Mouse (Mus musculus): ENCODE results near the gene Prkcz. TPM values are rescaled to one million over a fixed set of nuclear protein-coding genes. Genes with fewer than 3 reads are reported as not detected.

Prkcz gene
- total RNA-seq, 2 experiments from 2014 or later = 1.5 to 3.8 TPM

DNA sequence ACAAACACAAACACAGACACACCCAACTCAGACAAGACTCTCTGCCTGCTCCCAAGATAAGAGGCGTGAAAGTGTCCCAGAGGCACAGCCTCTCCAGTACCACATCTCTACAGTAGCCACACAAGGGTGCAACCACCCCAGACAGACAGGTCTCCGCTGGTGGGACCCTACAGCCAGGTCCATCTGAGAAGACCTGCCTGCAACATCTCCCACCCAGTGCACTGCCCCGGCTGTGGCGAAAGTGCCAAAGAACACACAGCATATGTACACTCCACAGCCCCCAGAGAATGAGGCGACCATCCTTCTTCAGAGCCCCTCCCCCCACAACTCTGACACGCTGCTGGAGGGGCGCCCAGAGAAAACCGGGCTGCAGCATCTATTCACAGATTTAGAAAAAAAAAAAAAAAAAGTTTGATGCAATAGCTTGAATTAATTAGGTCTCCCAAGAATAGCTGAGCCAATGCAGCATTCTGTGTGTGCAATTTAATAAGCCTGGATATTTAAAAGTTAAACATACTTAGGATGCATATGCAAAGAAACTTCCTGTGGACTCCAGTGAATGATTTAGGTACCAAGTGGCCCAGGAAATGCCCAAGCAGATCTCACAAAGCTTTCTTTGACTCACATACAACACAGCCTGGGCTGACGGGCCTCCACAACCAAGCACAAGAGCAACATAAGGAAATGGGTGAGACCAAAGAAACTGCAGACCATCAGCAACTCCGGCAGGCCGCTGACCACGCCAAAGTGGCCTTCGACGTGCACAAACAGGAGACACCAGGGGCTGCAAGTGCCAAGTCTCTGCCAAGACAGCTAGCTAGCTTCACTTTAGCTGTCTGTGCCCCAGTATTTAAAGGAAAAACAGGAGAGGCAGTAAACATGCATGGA is 140.7 kb downstream of the Prkcz start:
- no peak for DNase-seq

DNA sequence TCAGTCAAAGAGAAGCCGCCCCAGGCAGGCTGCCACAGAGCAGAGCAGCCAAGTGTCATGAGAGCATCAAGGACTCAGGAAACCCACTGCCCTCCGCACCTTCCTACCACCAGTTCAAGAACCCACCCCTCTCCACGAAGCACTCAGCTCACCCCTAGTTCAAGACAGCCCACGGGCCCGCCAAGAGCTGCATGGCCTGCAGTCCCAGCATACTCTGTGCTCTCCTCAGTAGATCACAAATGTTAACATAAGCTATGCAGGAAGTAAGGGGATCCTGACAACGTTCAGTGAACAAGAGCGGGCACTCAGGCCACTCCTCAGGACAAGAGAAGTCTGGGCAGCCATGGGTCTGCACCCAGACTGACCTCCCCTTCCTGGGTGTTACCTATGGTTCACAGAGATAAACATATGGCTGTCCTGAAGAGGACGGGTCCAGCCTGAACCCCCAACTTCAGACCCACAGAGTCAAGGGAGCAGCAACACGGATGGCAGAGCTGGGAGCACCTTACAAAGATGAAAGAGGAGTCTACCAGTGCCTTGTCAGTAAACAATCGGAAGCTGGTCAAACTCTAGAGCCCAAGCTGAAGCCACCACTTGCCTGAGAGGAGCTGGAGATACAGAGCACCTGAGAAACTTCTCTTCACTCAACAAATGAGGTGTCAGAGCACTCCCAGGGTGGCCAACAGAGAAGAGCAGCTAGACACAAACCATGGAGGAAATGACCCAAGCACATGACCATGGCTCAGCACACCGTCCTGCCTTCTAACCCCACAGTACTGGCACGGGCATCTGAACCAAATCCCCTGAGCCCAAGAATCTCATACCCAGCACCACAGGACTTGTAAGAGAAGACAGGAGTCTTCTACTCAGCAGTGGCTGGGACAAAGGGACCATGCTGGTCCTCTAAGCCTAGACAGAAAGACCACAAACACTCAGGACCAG is 141.6 kb downstream of the Prkcz start:
- DNase-seq = no peak

DNA sequence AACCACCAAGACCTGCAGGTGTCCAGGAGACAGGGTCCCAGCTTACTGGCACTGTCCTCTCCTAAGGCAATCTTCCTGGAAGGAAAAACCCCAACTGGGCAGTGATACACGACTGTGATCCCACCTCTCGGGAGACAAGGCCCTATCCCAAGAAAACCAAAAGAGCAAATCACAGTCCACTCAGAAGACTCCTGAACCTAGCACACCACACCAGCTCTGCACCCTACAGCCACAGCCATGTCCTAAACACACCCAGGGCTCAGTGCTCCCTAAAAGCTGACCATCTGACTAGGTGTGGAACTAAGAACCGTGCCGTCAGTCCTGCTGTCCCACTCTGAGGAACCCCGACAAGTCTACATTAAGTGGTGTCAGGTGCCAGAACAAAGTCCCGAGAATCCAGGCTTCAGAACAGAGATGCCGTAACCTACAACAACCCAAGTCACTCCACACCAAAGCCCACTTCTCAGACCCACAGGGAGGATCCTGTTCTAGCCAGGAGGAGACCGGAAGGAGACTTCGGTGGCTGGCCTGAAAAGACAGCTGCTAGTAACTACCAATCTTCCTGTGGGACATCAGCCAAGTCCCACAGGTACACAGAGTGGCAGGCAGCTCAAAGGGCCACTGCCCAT is 142.9 kb downstream of the Prkcz start:
- no peak for DNase-seq

DNA sequence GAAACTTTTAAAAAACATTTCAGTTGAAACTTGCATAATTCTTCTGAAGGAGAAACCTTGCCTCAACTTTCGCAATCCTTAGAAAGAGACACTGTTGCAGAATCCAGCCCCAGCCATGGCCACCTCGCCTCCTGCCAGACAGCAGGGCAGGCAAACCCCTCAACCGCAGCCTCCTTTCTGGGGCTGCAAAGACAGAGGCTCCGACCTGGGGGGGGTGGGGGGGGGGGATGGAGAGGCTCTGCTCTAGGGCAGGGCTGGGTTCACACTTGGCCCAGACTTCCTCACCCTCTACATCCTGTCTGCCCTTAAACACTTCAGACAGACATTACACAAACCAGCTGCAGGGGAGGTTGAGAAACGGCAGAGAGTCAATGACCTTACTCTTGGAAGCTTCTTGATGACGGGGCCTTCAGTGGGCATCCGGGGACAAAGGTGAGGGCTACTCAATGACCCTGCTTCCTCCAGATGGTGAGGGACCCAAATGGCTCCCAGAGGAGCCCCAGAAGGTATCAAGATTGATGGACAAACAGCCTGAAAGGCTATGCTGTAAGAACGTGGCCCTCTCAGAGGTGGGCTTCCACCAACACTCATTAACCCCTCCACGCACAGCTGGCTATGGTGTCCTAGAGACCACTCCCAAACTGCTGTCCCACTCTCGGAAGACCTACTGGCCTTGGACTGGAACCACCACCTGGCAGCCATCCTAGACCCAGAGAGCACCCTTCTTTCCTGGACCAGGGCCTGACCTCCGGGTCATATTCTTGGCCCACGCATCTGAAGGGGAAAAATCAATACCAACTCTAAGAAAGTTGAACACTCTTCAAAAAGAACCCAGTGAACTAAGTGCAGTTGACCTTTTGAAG is 143.7 kb downstream of the Prkcz start:
- DNase-seq = no peak

DNA sequence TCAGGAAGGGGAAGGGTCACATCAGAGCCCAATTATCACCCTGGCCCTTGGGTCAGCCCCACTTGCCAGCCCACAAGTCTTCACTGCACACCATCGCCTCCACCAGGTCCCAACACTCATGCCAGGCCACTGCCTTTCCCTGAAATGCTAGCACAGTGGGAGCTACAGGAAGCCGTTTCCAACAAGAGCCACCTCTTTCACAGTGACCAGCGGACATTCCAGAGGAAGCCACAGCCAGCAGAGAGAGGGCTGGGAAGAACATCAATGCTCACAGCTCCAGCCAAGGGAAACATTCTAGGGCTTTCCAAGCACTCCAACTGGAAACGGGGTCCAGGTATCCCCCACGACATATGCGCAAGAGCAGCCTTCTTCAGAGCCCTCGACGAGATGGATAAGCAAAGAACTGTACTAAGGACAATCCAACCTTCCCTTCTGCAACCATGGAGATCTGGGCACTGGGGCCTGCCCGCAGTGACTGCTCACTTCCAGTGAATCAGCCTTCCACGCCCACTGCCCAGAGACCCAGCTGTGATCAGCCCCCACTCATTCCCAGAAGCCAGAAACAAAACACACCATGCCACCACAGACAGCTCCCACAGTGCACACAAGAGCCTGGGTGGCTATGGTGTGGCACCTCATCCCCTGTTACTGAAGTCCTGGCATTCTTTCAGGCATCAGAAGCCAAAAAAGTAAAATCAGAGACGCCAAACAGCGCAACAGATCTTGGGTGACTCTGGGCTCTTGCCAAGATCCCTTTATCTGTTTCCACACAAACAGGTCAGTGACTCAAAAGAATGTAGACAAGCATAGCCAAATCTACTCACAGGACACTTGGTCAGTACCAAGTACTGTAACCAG is 145.2 kb downstream of the Prkcz start:
- peak; percentile 63 for DNase-seq

DNA sequence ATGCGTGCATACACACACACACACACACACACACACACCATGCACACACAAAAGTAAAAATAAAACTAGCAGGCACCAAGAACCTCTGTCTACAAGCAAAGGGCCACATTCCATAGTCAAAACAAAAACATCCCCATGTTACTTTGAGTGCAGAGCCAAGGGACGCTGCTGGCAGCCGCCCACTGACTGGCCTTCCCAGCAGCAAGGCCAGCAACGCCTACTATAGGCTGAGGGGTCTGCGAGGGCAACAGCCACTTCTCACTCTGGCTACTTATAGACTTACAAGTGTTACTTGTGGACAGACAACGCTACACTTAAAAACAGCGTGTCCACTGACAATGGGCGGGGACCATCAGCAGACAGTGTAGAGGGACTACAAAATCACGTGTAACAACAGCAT is 146.0 kb downstream of the Prkcz start:
- DNase-seq = no peak

DNA sequence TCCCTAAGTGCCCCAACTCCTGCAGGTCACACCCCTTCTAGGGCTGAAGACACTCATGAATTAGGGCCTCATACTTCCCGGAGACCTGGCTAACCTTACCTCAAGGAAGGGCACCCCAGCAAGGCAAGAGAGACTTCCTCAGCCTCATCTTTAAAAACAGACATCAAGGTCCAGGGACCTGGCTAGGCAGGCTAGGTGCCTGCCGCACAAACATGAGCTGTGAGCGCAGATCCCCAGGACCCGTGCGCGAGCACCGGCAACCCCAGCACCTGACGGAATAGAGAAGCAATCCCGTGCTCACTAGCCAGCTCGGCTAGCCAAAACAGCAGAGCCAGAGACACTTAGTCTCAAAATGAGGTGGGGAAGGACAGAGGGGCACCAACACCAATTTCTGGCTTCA is 146.4 kb downstream of the Prkcz start:
- DNase-seq = no peak

DNA sequence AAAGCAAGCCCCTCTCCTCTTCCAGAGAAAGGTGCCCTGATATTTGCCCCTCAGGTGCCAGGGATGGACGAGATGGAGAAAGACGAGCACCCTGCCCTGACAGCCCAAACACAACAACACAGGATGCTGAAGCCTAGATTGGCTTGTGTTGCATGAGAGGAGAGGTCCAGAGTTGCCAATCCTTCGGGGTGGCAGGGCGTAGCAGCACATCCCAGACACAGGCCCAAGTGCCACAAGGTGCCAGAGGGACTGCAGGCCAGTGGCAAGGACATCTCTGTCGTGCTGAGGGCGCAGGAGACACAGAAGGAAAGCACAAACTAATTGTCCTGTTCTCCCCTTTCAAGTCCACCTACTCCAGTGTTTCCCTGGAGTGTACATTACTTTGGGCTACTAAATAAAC is 147.0 kb downstream of the Prkcz start:
- DNase-seq = no peak

DNA sequence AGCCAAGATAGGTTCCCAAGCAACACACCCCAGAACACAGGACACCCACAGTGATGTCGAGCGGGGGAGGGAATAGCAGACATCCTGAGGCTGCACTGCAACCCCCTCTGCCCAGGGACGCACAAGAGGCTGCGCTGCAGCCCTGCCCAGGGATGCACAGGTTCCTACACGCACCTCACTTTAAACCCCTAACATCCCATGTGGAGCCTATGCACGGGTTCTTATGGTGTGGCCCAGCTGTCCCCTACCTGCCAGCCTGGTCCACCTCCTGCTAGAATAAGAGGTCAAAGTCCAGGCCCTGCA is 147.5 kb downstream of the Prkcz start:
- no peak for DNase-seq

DNA sequence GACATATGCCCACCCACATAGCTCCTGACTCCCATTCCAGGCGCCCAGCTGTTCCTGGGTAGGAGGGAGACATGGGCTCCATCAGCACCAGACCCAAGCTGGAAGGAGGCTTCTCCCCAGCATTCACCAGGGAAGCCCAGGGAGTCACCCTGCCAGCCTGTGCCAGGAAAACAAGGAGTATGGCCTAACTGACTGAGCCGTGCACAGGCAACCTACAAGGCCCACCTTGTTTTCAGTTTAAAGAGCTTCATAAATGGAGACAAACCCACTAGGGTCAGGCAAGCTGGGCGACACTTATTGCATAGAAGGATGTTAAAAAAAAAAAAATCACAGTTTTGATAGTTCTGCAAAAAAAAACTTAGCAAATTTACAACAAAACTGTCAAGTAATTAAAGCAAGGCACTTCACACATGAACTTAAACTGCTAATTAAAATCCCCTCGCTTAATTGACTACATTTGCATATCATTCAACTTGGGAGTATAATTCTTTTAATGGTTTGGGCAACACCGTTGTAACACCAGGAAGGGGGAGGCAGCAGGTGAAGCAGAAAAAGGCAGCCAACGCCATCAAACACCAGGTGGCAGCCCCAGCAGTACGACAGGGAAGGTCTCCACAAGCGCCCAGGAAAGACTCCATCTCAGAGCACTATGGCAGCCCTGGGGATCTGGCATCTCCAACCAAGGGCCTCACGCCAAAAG is 148.0 kb downstream of the Prkcz start:
- DNase-seq = no peak

Other genes with a start within 250 kb of the Prkcz start
- 10 to 100 TPM; 31.3 to 34.7 TPM for gene Ski, start 138.8 kb downstream of the Prkcz start, total RNA-seq (2021)
- gene Faap20, start 111.6 kb downstream of the Prkcz start, total RNA-seq (2021) = 1 to 10 TPM; 5.3 to 8.2 TPM
- 1 to 10 TPM in 1 of 2 experiments, under 1 TPM in 1; 0.56 to 1.3 TPM for gene Gabrd, start 36.8 kb upstream of the Prkcz start, total RNA-seq (2021)
- gene Cfap74, start 47.8 kb upstream of the Prkcz start, total RNA-seq (2021) = under 1 TPM; 0.77 to 0.94 TPM
- 100 to 1,000 TPM; 262 to 263 TPM for gene Tmem52, start 107.8 kb upstream of the Prkcz start, total RNA-seq (2021)
- gene Gnb1, start 130.0 kb upstream of the Prkcz start, total RNA-seq (2021) = 10 to 100 TPM; 59.1 to 72.0 TPM
- 10 to 100 TPM; 17.3 to 19.2 TPM for gene Nadk, start 201.0 kb upstream of the Prkcz start, total RNA-seq (2021)
- 1 to 10 TPM; 3.7 TPM for gene Slc35e2, start 240.1 kb upstream of the Prkcz start, total RNA-seq (2021)